Mouse (Mus musculus): Measurements from ENCODE around the gene Slf2. TPM values are rescaled to one million over a fixed set of nuclear protein-coding genes. Genes with fewer than 3 reads are reported as not detected.

Slf2 gene
- total RNA-seq, 2 experiments from 2014 or later: 27.5 to 37.0 TPM

- intact Hi-C loops (cut with DNase I): no loop called here
- DNase-seq: peak; percentile 47 to 60
Measured at GRCm38 (mm10) chr19:45026958-45027670, 96.2 kb downstream of the Slf2 start.

GRCm38 (mm10) chr19:45027848-45028247, 96.9 kb downstream of the Slf2 start:
- DNase-seq: no peak
- intact Hi-C loops (cut with DNase I): no loop called here

GRCm38 (mm10) chr19:45028746-45029145, 97.8 kb downstream of the Slf2 start:
- no peak for DNase-seq
- intact Hi-C loops (cut with DNase I): no loop called here

GRCm38 (mm10) chr19:45029571-45029970, 98.6 kb downstream of the Slf2 start:
- intact Hi-C loops (cut with DNase I): no loop called here
- no peak for DNase-seq

GRCm38 (mm10) chr19:45030111-45030510, 99.2 kb downstream of the Slf2 start:
- intact Hi-C loops (cut with DNase I): no loop called here
- peak; percentile 69 to 85 for DNase-seq

GRCm38 (mm10) chr19:45030746-45031693, 100.1 kb downstream of the Slf2 start:
- DNase-seq: peak; percentile 89
- intact Hi-C loops (cut with DNase I): loop anchor here (1.0 kb wide), 1 partner anchor 19 kb away; no protein-coding TSS in a partner anchor

- DNase-seq: peak; percentile 87 to 89
- intact Hi-C loops (cut with DNase I): loop anchor here (1.0 kb wide), 1 partner anchor 19 kb away; no protein-coding TSS in a partner anchor
Measured at GRCm38 (mm10) chr19:45031780-45032179, 100.8 kb downstream of the Slf2 start.

Other genes starting within 250 kb of the Slf2 start
- gene Pax2, start 175.1 kb upstream of the Slf2 start, total RNA-seq (2021): not detected
- 1 to 10 TPM; 1.1 TPM for gene Sema4g, start 58.0 kb downstream of the Slf2 start, total RNA-seq (2021)
- 10 to 100 TPM; 16.6 to 19.1 TPM for gene Twnk, start 74.5 kb downstream of the Slf2 start, total RNA-seq (2021)
- 10 to 100 TPM; 49.1 to 51.6 TPM for gene Mrpl43, start 75.3 kb downstream of the Slf2 start, total RNA-seq (2021)
- 10 to 100 TPM; 60.9 to 77.8 TPM for gene Lzts2, start 83.3 kb downstream of the Slf2 start, total RNA-seq (2021)
- gene Pdzd7, start 114.6 kb downstream of the Slf2 start, total RNA-seq (2021): under 1 TPM in 1 of 2 experiments, not detected in 1; 0.22 TPM
- gene Sfxn3, start 116.4 kb downstream of the Slf2 start, total RNA-seq (2021): 10 to 100 TPM; 21.8 to 23.9 TPM
- gene Kazald1, start 144.1 kb downstream of the Slf2 start, total RNA-seq (2021): 1 to 10 TPM; 7.4 to 9.1 TPM
- under 1 TPM; 0.27 to 0.48 TPM for gene Tlx1, start 219.5 kb downstream of the Slf2 start, total RNA-seq (2021)

All from heart, postnatal 10 days (tissue).